Mouse (Mus musculus) myocyte (in vitro differentiated cells): Measurements from ENCODE around the gene Lyrm7.

ENCODE experiments used
- MYOG ChIP-seq, 3 experiments: IDR thresholded peaks; one replicate each; pipeline ENCODE4 v1.6.1; 2011; ENCODE audit warnings: control low read depth in 2 of 3, low read depth in 2 of 3, mild to moderate bottlenecking in 2 of 3; ENCODE audit not compliant: insufficient read length in 2 of 3, control insufficient read depth in 1 of 3, insufficient read depth in 1 of 3
- POLR2A ChIP-seq: IDR thresholded peaks from one replicate; pipeline ENCODE4 v1.6.1; 2011; ENCODE audit warnings: low read depth, mild to moderate bottlenecking, control low read depth, moderate library complexity; ENCODE audit not compliant: insufficient read length

GRCm38 (mm10) chr11:54868445-54868844 is 7.7 kb upstream of the Lyrm7 start:
- TF ChIP-seq POLR2A (no peak), MYOG (IDR thresholded peaks at IDR 0.05; ENCODE audit: control insufficient read depth in 1 of 3, insufficient read depth in 1 of 3, insufficient read length in 2 of 3, low read depth in 2 of 3) (no peak)
